Mouse (Mus musculus) T-helper 1 cell (primary cell): ENCODE measurements around the gene Rpp38.

Experiments
- in situ Hi-C: fragments of 300-600 bp; cut with MboI, MseI; formaldehyde crosslinking; loops from one replicate; pipeline ENCODE4 v1.15.1; 2025; ENCODE audit warnings: high pct_unique_total_duplicates

Rpp38 gene

DNA sequence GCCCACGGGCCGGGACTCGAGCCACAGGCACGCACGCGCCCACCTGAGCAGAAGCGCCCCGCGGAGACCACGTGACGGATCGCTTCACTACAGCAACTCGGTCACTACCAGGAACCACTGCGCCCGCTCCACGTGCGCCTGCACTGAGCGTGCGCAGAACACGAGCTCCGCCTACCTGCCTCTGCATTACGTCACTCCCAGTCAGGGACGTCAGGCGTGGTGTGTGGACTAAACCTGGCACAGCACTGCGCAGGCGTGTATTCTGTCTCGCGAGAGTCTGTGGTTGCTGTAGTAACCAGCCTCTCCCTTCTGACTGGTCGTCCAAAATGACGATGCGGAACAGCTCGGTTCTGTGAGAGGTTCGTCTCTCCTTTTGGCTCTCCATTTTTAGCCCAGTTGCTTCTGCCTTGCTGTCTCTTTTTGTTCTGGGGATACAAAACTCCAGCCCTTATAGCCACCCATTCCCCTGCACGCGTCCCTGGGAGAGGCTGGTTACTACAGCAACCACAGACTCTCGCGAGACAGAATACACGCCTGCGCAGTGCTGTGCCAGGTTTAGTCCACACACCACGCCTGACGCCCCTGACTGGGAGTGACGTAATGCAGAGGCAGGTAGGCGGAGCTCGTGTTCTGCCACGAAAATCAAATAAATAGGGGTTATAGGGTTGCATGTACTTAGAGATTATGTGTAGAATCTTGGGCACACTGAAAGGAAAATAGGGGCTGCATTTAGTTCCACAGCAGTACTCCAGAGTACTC lies at the start of gene Rpp38:
TSS of gene Rpp38 (minus strand) at position 160 of the 759 bp plus-strand sequence.
- in situ Hi-C loops, result no loop called here

- in situ Hi-C loops, result no loop called here
Observed at GRCm38 (mm10) chr2:3365127-3365526, 32.7 kb upstream of the Rpp38 start.

DNA sequence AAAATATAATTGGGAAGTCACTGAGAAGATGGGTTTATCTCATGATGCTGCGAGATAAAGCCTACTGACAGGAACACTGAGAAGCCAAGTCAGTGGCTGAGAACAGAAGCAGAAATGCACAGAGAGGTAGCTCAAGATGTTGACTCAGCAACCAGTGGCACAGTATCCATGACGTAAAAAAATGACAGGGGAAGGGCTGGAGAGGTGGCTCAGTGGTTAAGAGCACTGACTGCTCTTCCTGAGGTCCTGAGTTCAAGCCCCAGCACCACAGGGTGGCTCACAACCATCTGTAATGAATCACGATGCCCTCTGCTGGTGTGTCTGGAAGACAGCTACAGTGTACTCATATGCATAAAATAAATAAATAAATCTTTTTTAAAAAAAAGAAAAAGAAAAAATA lies 28.6 kb upstream of the Rpp38 start:
- in situ Hi-C loops, result no loop called here

- in situ Hi-C loops, result no loop called here
Observed at GRCm38 (mm10) chr2:3357887-3358286, 25.4 kb upstream of the Rpp38 start.

DNA sequence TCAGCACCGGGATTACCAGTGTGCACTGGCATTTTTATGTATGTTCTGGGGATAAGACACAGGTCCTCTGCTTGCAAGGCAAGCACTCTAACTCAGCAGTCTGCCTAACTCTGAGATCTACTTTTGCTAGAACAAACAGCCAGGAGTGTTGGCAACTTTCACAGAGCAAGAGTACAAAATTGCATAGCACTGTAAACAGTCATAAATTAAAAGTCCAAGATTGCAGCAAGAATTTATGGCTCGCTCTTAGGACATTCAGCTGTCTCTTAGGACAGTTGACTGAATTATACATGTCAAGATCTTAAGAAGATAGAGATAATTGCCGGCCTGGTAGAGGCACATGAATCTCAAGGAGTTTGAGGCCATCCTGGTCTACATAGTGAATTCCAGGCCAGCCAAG lies 23.9 kb upstream of the Rpp38 start:
- in situ Hi-C loops, result no loop called here

DNA sequence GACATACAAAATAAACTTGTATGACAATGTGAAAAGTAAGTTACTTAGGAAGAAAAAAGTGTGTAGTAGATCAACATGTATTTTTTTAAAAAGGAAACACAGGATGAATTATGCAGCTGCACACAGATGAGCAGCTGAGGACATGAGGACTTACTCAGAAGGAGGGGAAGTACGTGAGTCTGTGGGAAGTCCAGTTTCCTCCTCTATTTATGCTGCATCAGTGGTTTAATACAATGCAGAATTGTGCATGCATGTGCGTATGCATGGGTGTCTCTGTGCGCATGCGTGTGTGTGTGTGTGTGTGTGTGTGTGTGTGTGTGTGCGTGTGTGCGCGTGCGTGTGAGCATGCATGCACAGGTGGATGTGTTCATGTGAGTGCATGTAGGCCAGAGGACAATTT lies 23.4 kb upstream of the Rpp38 start:
- in situ Hi-C loops, result no loop called here

DNA sequence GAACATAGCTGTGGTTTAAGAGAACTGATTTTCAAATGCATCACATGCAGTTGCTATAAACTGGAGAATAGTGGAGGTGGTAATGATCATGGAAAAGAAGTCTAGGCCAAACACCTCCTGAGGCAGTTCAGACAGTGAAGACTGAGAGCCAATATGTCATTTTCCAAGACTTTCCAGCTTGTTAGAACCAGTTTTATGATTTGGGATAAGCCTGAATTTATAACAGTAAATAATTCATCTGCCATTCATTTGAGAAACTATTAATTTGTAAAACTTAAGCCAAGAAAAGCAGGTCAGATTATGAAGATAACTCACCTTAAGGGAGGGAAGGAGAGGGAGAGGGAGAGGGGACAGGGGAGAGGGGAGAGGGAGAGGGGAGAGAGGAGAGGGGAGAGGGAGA lies 20.7 kb upstream of the Rpp38 start:
- in situ Hi-C loops, result no loop called here

DNA sequence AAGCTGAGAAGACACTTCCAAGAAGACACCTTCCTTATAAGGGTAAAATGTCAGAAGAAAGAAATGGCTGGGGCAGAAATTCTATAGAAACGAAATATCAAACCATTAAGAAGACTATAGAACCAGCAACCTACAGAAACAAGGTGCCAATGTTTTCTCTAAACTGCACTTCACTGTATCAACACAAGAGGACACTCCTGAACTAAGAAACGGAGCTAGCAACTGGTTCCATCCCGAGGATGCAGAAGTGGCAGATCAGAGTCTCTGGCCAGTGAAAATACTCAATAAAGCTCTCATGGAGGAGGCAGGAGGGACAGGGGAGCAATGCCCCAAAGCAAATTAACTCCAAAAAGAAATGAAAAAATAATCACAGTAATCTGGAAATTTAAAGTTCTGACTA lies 16.5 kb upstream of the Rpp38 start:
- in situ Hi-C loops, result loop anchor here (5.0 to 10.0 kb wide), 2 partner anchors 63 to 456 kb away; no protein-coding TSS in a partner anchor

GRCm38 (mm10) chr2:3348422-3348821 lies 16.0 kb upstream of the Rpp38 start:
- in situ Hi-C loops, result loop anchor here (5.0 to 10.0 kb wide), 2 partner anchors 64 to 456 kb away; no protein-coding TSS in a partner anchor

DNA sequence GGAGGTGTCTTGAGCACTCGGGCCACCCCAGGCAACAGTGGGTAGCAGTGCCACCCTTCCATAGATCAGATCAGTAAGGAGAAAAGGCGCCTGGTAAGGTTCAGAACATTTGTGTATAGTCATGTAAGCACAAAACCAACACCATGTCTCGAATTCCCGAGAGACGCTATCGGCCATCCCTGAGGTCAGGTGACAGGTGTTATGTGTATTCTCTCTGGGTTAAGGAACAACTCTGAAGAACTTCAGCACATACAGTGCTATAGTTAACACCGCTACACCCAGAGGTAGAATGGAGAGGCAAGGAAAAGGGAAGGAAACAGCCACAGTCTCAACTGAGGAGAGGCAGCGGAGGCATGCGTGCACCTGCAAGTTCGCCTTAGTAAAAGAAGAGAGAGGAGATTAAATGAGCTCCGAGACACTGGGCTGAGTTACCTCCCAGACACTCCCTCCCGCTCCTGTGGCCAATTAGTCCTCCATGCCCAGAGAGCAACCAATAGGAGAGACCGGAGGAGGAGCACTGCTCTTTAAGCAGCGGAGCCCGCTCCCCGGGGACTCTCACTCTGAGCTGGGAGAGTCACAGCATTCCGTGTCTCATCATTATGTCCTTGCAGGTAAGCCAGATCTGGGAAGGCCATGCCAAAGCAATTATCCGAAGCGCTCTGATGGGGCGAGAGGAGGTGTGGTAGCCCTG lies 3.3 kb upstream of the Rpp38 start, which contains the start of gene Acbd7:
TSS of gene Acbd7 (plus strand) at position 558 of the 691 bp plus-strand sequence.
- in situ Hi-C loops, result no loop called here

GRCm38 (mm10) chr2:3333761-3334160 lies 1.3 kb upstream of the Rpp38 start:
- in situ Hi-C loops, result no loop called here

DNA sequence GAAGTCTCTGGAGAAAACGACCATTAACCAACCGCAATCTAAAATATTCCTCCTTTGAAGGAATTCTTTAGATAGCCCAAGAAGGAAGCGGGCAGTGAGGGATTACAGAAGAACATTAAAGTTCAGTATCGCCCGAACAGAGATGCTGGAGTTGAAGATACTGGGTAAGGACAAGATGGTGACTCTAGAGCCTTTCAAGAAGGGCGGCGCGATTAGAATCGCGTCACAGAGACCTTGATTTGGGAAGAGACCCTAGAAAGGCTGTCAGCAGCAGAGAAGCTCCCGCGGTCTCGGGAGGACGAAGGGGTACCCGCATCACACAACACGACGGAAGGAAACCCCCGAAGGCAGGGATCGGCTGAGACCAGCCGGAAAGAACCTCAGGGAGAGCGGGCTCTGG lies 387 bp downstream of the Rpp38 start:
- in situ Hi-C loops, result no loop called here

- in situ Hi-C loops, result no loop called here
Observed at GRCm38 (mm10) chr2:3331071-3331703, 1.3 kb downstream of the Rpp38 start.

DNA sequence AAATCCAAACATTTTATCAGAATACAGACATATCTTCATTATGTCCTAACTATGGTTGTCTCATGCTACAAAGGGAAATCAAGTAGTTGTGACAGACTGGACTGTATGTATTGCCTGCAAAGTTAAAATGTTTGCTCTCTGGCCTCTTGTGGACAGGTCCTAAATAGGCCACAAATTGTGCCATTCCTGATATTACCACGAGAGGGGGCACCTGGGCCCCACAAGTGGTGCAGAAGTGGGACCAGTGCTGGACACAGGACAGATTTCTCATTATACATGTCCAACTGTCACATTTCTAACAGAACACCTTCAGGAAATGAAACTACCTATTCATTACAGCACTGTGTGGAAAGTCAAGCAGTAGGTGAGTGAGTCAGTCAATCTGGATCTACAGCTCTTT lies 5.1 kb downstream of the Rpp38 start:
- in situ Hi-C loops, result no loop called here

DNA sequence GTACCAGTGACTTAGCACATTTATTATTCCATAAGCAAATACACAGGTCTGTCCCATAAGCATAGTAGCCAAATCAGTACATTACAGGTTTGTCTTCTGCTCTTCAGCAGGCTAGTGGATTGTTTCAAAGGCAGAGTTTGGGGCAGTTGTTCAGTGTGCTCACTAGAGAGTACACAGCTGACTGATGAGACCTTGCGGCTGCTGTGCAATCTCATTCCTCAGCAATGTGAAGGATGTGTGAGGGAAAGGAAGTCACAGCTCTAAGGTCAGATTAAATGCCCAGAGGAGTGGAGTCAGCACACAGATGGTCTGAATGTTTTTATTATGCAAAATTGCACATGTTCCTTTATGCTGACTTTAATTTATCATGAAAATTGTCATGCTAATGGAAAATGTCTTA lies 5.9 kb downstream of the Rpp38 start:
- in situ Hi-C loops, result no loop called here

DNA sequence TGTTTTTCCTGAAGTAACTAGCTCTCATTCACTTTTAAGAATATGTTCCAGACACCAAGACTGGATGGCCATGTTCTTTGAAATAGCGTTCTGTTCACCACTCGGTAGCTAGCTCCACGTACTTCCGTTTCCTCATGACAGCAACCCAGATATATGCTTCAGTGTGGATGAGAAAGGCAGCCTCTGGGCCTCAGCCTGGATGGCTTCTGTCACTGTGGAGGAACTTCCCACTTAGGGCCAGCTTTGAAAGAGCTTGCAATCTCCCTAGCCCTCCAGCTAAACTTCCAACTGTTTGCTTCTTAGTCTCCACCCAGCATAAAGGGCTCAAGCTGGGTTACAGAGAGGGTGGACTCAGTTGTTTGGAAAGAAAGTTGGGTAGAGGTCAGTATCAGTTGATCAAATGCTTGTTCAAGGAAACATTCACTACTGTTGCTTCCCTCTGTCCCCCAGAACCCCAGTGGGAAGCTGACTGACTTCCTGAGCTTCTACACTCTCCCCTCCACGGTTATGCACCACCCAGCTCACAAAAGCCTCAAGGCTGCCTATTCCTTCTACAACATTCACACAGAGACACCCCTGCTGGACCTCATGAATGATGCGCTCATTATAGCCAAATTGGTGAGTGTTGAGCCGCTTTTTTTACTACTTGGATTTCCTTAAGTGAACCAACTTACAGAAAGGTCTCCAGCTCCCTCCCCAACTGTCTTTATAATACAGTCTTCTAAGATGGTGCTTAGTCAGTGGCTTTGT lies 7.9 kb downstream of the Rpp38 start:
- in situ Hi-C loops, result loop anchor here (5.0 kb wide), 1 partner anchor 37 kb away; no protein-coding TSS in a partner anchor

DNA sequence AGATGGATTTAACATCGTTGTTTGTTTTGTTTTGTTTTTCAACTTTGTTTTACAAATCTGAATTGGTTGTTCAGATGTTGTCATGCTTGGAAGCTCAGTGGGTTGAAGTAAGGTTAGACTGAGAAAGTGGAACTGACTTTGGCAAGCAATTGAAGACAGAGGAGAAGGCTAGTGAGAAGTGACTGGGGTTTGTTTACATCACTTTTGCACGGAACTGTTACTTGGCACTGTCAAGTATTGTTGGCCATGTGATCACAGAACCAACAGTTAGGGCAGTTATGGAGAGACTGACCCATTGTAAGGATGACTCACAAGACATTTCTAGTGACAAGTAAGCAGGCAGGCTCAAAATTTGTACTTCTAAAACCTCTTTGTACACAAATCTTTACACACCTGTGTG lies 9.3 kb downstream of the Rpp38 start:
- in situ Hi-C loops, result loop anchor here (5.0 kb wide), 1 partner anchor 36 kb away; no protein-coding TSS in a partner anchor

GRCm38 (mm10) chr2:3305426-3306025 lies 26.9 kb downstream of the Rpp38 start:
- in situ Hi-C loops, result no loop called here

DNA sequence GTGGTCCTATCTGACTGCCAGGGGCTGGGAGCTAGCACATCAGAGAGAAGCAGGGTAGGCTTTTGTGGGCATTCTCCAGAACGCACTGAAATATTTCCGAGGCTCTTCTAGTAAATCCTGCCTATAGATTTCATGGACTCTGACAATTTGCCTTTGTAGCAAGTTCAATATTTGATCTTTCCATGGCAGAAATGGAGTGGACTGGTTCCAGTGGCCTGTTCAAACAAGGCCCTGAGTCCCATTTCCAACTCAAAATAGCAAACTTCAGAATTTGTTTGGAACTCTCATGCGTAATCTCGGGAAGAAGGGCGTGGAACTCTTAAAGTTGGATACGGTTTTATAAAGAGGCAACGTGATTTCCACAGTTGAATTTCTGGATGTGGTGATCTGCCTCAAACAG lies 36.6 kb downstream of the Rpp38 start:
- in situ Hi-C loops, result no loop called here

DNA sequence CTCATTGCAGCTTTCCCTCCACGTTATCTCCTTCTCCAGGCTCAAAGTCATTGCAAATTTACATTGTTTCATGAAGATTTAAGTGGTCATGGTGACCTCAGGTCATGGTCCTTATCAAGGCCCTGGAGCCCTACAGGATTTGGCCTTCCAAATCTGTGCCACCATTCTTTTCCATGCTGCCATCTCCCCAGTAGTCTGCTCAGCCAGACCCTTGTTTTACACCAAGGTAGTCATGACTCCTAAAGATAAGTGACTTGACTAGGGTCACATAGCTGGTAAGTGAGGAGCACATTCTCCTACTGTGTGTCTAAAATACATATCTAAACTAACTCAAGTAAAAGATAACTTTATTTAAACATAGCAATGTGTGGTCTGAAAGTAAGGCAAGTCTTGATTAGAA lies 40.3 kb downstream of the Rpp38 start:
- in situ Hi-C loops, result no loop called here

GRCm38 (mm10) chr2:3289581-3289980 lies 42.9 kb downstream of the Rpp38 start:
- in situ Hi-C loops, result loop anchor here (5.0 to 10.0 kb wide), 2 partner anchors 33 to 425 kb away; no protein-coding TSS in a partner anchor
